Mouse (Mus musculus) frontal cortex, postnatal 10 days (tissue): ENCODE results near the gene Paqr5.
A peak's percentile ranks its signal among the peaks of the same experiment; 100 is the strongest.

Experiments
- DNase-seq, 2 experiments: peaks; one replicate each; pipeline ENCODE4 v3.0.0; 2022; ENCODE audit warnings: low spot score in 2 of 2, mixed read lengths in 1 of 2

Gene Paqr5

DNA sequence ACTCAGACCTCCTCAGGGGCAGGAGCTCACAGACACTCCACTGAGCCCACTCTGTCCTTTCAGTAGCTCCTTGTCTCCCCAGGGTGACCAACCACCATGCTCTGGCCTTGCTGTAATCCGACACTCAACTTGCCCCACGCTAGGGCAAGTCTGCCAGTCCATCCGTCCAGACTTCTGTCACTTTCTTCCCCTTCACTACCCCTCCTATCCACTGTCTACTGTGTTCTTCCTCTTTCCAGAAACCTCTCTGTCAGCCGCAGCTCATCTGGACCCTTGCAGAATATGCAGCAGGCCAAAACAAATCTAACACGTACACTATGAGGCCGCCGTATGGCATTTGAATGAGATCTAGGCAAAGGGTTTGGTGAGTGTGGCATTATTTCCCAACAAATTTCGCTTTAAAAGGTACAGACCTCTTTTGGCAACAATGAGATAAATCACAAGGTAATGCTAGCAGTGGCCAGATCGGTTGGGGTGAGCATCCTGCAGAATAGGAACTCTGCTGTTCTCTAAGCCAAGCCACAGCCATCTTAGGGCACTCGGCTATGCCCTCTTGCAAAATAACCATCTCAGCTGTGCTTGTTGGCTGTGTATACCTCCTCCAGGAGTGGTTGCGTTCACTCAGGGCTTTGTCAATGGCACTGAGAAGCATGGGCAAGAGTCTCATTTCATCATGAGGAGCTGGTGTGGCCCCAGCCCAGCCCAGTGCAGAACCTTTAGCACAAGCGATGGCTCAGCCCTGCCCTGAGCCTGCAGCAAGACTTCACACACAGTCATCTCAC lies 13.1 kb downstream of the Paqr5 start:
- DNase-seq = no peak

DNA sequence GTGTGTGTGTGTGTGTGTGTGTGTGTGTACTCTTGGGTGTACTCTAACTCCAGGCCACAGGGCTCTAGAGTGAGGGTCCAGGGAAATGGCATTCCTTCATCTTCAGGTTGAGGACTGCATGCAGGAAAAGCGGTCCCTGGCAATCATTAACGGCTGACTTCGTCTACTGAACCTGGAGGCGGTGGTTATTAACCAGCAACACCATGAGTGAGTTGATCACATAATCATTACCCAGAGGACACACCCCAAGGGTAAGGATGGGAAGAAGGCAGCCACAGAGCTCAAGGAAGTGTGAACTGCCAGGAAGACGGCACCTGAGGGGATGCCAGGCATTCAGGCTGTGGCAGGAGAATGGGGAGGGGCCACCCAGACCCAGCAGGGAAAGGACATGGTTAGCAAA lies 18.3 kb downstream of the Paqr5 start:
- no peak for DNase-seq

DNA sequence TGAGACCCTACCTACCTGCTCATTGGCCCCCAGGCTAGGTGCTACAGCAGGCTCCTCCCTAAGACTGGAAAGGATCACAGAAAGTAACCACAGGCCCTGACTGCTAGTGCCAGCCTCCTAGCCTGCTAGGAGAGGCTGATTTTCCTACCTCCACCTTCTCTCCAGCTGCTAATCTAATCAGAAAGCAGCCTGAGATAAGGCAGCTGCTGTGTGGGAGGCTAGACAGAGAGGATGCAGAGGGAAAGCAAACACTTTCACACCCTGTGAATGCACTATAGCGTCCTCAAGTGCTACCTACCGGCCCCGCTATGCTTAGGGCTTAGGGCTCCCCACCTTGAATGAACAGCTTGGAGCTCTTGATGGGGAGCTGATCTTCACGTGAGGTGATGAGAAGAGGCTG lies 19.6 kb downstream of the Paqr5 start:
- no peak for DNase-seq

DNA sequence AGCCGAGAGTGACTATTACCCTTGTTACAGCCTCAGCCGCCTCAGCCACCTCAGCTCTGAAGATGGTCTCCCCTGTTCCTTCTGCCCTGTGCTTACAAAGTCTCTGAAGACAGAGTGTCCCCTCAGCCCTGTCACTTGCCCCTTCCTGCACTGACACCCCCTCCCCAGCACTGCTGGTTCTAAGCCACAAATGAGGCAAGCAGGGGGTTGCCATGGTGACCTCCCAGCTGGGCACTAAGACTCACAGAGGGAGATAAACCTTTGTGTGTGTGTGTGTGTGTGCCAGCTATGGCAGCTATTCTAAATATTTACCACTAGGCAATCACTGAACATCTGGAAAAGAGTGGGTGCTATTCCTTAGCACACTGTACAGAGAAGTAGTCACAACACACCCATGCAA lies 23.0 kb downstream of the Paqr5 start:
- peak in 1 of 2 experiments; percentile 29 for DNase-seq

DNA sequence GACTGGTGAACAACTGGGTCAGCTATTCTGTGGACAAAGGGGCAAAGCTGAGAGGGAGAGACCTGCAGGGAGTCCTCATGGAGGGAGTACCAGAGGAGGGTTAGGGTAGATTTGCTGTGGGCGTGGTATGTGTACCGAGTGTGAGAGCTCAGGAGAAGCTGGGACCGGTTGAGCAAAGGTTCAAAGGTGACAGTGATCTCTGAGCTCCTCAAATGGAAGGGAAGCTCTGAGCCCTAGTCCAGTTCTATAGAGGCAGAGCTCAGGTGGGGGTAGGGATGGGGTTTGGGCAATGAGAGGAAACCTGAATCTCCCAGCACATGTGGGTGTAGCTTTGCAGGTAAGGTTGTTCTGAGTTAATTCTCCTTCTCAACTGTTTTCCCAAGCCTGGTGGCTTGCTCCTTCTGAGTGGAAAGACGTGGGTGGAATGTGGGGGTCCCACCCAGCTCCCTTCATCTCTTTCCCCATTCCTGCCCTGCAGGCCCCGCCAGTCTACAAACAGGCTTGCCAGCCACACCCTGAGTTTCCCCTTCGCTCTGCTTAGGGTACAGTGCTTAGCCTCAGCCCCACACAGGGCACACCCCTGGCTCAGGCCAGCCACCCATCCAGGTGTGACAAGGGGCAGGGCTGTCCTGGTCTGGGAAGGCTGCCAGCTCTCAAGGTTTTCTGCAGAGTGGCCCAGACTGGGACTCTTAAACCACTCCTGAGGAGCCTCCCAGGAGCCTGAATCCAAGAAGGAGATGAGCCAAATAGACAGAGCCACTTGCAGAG lies 26.8 kb downstream of the Paqr5 start:
- no peak for DNase-seq

DNA sequence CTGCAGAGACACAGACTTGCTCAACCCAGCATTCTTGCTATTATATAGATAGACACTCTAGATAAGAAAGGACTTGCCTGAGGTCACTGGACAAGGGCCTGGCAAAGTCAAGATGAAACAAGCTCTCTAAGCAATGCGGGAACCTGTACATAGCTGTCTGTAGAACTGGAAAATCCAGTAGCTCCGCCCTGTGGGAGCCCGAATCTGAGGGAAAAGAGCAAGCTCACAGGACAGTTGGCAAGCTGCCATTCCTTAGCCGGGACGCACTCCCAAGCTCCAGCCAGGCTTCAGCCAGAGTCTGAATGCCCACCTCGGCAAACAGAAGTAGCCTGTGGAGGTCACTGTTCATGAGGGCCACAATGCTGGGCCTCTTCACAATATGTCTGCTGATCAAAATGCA lies 28.8 kb downstream of the Paqr5 start:
- no peak for DNase-seq

DNA sequence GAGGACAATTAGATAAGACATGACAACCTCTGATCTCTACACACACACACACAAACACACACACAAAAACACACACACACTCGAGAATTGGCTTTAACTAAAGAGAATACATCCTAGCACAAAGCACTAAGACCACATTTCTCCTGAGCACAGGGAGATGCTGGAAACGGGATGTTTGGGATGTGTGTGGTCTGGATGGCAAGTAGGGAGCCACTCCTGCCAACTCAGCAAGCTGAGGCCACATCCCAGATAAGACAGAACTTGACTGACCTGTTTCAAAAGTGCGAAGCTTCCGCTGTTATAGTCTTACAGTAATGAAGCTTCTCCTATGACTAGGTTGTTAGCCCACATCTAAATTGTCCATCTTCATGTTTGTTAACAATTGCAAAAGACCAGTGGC lies 35.5 kb downstream of the Paqr5 start:
- no peak for DNase-seq

DNA sequence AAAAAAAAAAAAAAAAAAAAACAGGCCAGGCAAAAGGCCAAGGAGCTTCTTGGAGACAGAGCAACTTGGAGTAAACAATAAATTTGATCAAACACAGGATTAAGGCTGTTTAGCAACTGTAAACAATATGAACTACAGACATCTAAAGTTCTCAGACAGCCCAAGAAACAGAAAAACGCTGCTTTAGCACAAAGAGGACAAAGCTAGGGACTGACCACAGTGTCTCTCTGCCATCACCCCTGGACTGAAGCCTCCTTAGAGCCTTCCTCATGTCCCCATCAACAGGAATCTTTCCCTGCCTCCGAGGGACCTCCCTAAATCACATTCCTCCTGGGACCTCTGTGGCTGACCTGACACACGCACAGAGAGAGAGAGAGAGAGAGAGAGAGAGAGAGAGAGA lies 35.9 kb downstream of the Paqr5 start:
- no peak for DNase-seq

DNA sequence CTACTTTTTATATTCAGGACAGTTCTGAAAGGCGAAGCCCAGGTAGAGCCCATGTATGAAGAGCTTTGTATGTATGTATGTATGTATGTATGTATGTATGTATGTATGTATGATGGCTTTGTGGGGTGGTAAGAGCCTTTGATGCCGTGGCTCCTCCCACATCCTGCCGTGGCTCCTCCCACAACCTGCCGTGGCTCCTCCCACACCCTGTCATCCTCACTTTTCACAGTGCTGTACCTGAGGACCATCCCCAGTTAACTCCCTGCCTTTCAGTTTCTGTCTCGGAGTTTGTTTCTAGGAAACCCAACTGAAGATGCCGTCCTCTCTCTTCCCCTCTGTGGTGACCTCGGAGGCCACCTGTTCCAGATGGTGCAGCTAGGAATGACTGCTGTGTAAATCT lies 40.6 kb downstream of the Paqr5 start:
- DNase-seq = no peak

DNA sequence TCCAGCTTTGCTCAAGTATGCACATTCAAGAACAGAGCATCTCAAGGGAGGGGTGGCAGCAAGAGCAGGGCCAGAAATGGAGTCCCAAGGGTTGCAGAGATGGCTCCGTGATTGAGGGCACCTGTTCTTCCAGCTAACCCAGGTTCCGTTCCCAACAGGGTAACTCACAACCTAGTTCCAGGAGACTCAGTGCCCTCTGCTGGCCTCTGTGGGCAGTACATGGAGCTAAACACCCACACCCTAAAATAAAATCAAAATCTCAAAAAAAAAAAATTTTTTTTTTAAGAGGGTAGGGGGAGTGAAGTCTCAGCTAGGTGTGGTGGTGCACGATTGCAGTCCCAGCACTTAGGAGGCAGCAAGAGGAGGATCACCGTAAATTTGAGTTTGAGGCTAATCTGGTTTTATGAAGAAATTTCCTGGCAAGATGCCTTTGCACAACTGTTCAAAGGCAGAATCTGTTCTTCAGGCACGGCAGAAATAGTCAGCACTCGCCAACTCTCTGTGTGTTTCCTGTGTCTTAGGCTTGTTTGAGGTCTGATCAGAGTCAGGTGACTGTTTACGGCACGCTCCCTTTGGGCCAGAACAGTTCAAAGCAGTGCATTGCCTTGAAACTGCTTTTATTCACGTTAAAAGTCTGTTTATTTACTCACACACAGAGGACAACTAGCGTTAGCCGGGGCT lies 41.3 kb downstream of the Paqr5 start:
- peak in 1 of 2 experiments; percentile 43 for DNase-seq

DNA sequence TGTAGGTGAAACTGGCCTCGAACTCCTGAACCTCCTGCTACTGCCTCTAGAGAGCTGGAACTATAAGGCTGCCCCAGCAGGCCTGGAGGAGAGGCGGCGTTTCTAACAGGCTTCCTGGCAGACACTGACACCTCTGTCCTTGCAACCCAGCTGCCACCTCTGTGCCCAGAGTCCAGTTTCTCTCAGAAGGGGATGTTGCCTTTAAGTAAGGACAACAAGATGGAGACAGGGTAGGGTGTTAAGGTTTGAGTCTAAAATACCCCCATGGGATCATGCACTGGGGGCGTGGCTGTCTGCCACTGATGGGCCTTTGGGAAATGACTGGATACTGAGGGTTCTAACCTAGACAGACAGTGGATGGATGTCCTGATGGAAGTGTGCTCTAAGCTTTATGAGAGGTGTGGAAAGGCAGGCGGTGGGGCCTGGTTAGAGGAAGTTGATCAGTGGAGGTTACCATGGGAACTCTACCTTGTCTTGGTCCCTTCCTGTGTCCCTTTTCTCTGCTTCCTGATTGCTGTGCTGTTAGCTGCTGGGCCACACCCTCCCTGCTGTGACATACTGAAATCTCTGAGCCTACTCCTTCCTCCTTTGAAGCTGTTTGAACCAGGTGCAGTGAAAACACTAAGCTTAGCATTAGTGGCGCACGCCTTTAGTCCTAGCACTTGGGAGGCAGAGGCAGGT lies 43.6 kb downstream of the Paqr5 start:
- DNase-seq = no peak

DNA sequence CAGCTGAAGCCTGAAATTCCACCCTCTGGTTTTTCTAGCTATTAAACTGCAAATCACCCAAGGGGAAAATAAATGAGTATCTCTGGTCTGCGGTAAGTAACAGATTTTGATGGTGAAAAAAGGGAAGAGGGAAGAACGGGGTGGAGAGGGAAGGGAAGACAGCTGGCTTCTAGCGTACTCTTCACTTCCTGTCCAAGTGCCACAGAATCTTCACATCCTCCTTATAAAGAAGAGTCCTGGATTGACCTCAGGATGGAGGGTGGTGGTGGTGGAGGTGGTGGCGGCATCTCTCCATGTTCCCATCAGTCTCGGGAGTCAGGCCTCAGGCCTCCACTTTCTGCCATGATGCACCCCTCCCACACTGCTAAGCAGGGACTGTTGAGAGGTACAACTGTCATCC lies 44.8 kb downstream of the Paqr5 start:
- no peak for DNase-seq

DNA sequence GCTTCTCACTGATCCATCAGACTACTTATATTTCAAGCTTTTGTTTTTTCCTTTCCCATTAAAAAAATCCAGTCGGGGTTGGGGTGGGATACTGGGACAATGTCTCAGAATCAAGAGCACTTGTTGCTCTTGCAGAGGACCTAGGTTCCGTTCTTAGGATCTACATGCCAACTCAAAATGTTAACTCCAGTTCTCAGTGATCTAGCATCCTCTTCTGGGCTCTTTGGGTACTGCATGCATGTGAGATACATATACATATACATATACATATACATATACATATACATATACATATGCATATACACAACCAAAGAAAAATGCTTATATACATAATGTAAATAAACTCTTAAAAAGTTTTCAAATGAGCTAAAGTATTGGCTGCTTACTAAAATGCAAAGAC lies 46.7 kb downstream of the Paqr5 start:
- no peak for DNase-seq

DNA sequence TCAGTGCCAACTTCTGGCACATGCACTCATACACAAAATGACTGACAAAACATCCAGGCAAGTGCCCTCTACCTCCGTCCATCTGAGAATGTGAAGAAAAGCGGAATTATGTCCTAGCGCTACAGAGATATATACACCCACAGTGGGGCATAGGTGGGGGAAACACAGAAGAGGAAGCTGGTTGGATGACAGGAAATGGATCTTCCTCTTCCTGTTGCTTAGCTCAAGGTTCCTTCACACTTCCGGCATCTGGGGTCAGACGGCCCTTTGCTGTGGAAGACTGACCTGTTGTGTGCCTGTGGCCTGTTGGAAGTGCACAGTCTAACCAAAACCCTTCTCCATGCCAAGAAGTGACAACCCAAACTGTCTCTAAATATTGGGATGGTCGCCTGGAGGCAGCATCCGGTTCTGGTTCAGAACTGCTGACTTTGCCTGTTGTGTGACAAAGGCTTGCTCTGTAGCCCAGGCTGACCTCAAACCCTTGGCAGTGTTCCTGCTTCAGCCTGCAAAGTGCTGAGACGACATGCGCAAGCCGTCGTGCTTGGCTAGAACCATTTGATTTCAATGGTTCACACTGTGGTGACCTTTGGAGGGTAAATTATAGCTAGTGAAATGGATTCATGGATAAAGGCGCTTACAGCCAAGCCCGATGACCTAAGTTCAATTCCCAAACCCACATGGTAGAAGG lies 49.3 kb downstream of the Paqr5 start:
- no peak for DNase-seq

DNA sequence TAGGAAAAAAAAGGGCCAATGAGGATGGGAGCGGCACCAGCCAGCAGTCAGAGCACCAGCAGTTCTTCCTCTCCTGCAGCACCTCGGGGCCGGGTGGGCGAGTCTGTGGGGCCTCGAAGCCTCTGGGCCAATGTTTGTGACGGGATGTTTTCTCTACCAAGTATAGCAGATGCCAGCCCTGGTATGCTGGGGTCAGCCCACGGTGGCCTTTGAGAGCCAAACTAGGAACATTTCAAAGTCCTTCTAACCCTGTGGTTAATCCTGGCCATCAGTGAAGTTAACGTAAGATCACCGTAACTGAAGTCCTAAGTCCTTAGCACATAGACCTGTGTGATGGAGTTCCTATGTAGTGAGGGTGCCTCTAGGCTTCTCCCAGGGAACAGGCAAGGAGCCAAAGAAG lies 54.6 kb downstream of the Paqr5 start:
- no peak for DNase-seq

DNA sequence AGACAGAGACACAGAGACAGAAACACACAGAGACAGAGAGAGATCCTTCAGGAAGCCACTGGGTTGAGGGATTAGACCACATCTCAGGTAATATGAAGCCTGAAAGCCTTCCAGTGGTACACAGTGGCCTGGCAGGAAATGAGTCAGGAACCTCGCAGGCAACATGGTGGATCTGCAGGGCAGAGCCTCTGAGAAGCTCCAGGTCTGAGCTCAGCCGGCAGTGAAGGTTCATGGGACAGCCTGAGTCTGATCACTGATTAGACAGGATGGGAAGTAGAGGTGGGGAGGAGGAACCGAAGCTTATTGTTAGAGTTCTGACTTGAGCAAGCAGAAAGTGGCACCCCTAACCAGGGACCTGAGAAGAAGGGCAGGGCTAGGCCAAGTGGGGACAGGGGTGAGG lies 55.6 kb downstream of the Paqr5 start:
- DNase-seq = no peak

DNA sequence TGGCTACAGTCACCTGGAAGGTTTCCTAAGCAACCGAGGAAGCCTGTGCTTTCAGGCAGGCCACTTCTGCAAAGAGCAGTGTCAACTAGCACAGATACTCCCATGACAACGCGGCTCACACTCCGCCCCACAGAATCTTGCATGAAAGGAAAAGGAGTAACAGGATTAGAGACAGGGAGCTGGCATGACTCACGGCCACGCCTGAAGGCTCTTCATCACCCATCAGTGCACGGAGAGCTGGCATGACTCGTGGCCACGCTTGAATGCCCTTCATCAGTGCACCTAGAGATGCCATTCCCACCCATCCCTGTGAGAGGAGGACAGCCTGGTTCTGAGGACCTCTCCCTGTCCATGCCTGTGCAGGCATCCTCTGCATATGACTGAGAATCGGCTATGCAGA lies 59.3 kb downstream of the Paqr5 start:
- no peak for DNase-seq

DNA sequence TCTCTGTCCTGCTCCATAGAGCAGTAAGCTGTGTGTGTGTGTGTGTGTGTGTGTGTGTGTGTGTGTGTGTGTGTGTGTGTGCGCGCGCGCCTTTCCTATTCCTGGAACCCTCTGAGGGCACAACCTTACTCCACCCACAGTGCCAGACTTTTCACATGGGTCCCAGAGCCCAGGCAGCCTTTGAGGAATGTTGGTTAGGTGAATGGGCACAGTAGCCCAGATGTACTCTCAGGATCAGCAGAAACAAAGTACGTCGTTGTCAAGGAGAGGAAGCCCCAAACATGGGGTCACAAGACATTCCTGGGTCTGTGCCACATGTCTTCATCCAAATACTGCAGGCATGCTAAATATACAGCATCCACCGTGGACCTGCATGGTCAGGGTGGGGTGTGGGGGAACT lies 60.7 kb downstream of the Paqr5 start:
- DNase-seq = no peak

DNA sequence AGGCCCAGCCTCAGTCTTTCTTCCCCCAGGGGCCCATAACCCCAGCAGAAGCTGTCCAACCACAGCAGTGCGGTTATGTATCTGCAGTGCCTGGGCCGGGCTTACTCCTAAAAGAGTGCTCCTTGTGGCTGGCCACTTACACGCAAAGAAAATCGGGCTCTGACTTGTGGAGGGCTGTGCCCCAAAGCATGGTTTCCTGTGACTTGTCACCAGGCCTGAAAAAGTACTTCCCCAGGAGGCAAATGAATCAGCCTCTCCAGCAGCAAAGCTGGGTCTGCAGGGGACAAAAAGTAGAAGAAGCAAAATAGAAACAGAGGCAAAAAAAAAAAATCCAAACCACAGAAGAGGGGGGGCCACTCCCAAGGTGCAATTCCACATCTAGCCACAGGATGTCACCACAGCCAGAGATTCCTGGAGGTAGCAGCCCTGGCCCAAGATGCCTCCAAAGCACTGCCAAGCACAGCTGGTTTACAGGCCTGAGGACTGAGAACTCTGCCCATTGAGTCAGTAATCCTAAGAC lies 61.2 kb downstream of the Paqr5 start:
- peak in 1 of 2 experiments; percentile 73 for DNase-seq

DNA sequence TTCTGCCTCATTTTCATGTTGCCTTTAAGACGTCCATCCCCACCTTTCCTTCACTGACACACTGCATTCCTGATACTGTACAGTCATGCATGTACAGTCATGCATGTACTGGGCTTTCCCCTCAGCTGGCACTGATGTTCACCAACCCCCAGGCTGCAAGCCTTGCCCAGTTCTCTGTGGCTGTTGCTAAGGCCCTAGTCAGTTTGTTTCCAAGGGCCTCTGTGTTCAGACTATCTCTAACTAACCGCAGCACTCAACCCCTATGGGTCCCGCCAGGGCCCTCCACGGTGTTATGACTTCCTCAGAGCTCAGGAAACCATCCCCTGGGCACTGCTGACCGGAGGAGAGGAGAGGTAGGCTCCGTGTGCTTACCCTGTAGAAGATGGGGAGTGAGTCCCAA lies 63.3 kb downstream of the Paqr5 start:
- no peak for DNase-seq

DNA sequence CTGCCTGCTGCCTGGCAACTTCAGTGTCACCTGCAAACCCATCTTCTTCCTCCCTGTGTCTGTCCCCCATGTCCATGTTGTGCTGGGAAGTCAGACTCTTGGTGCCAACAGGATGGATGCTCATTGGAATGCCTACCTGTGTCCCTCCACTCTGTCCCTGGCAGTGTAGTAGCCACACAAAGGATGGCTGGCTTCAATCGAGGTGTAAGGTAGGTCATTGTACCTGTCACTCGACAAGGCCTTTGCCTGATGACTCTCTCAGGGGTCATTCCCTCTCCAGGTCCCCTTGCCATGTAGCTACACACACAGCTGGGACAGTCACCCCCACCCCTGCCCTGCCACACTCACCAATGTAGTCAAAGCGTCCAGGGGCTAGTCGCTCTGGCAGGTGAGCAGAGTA lies 65.5 kb downstream of the Paqr5 start:
- no peak for DNase-seq
